Mouse (Mus musculus) skeletal muscle tissue, postnatal 0 days (tissue): ENCODE data around the gene Ip6k1. TPM values are rescaled to one million over a fixed set of nuclear protein-coding genes. Genes with fewer than 3 reads are reported as not detected.

Experiments
- microRNA-seq, 2 experiments: library from miRNA; unstranded; fragments of <30 nt; microRNA quantifications; one replicate each; pipeline ENCODE4; 2016
- polyA plus RNA-seq: library from polyadenylated mRNA; unstranded; fragments of >200 nt; fragmentation: Nextera tagmentation; extraction: Ambion mirVana; gene quantifications from 2 replicates; pipeline ENCODE4 v1.2.1, GENCODE M21; 2015

Gene Ip6k1
- 23.7 and 26.7 TPM in 2 replicates for polyA plus RNA-seq

GRCm38 (mm10) chr9:108001922-108002770, at the start of gene Ip6k1:
Gene Ip6k1 (plus strand): TSS chr9:108002501.

GRCm38 (mm10) chr9:107975399-107976386, 26.6 kb upstream of the Ip6k1 start, which contains the start of gene Uba7:
Gene Uba7 (plus strand): TSS chr9:107975505.

GRCm38 (mm10) chr9:107982681-107983346, 19.5 kb upstream of the Ip6k1 start, which contains the start of gene Gm20661:
Gene Gm20661 (plus strand): TSS chr9:107983058.

GRCm38 (mm10) chr9:107985131-107986119, 16.9 kb upstream of the Ip6k1 start, which contains the start of gene Inka1:
Gene Inka1 (minus strand): TSS chr9:107985879.

GRCm38 (mm10) chr9:107992197-107992596, 10.1 kb upstream of the Ip6k1 start, which contains the start of gene Cdhr4:
Gene Cdhr4 (plus strand): TSS chr9:107992497.

GRCm38 (mm10) chr9:107996049-107996448, 6.3 kb upstream of the Ip6k1 start, which contains the start of gene Gm20662:
Gene Gm20662 (plus strand): TSS chr9:107996349.

GRCm38 (mm10) chr9:108049016-108049455, 46.7 kb downstream of the Ip6k1 start, which contains the start of gene Gmppb:
Gene Gmppb (plus strand): TSS chr9:108049242.

GRCm38 (mm10) chr9:108052885-108053664, 50.8 kb downstream of the Ip6k1 start, which contains the start of gene Amigo3:
Gene Amigo3 (plus strand): TSS chr9:108053159.

GRCm38 (mm10) chr9:108080168-108080567, 77.9 kb downstream of the Ip6k1 start, which contains the start of gene Mst1:
Gene Mst1 (plus strand): TSS chr9:108080436.

GRCm38 (mm10) chr9:108082988-108083431, 80.7 kb downstream of the Ip6k1 start, which contains the start of gene Rnf123:
Gene Rnf123 (minus strand): TSS chr9:108083346.

GRCm38 (mm10) chr9:108094184-108094941, 92.1 kb downstream of the Ip6k1 start, which contains the start of gene Apeh:
Gene Apeh (minus strand): TSS chr9:108094606.

Small RNAs within 50 kb of the gene (microRNA-seq; reads per million reads assigned to microRNA genes)
- 0 reads per million in 2 experiments for gene Mir7088

Other genes starting within 250 kb of the Ip6k1 start
- 66.5 and 71.1 TPM in 2 replicates for gene Rbm5, start 231.5 kb upstream of the Ip6k1 start, polyA plus RNA-seq
- 24.1 and 26.4 TPM in 2 replicates for gene Rbm6, start 129.3 kb upstream of the Ip6k1 start, polyA plus RNA-seq
- 5.9 and 6.6 TPM in 2 replicates for gene Mon1a, start 114.3 kb upstream of the Ip6k1 start, polyA plus RNA-seq
- 2.4 and 3.3 TPM in 2 replicates for gene Mst1r, start 95.6 kb upstream of the Ip6k1 start, polyA plus RNA-seq
- not detected in 2 replicates for gene Actl11, start 74.0 kb upstream of the Ip6k1 start, polyA plus RNA-seq
- gene Camkv, start 66.8 kb upstream of the Ip6k1 start, polyA plus RNA-seq, result 0.43 and 0.68 TPM in 2 replicates
- gene Traip, start 52.4 kb upstream of the Ip6k1 start, polyA plus RNA-seq, result 3.4 and 4.0 TPM in 2 replicates
- gene Uba7, start 27.0 kb upstream of the Ip6k1 start, polyA plus RNA-seq, result 16.0 and 16.9 TPM in 2 replicates
- gene Gm20661, start 19.4 kb upstream of the Ip6k1 start, polyA plus RNA-seq, result 0.50 and 0.72 TPM in 2 replicates
- gene Inka1, start 16.6 kb upstream of the Ip6k1 start, polyA plus RNA-seq, result 31.7 and 41.4 TPM in 2 replicates
- 1.4 and 1.7 TPM in 2 replicates for gene Cdhr4, start 10.0 kb upstream of the Ip6k1 start, polyA plus RNA-seq
- gene Gm20662, start 6.2 kb upstream of the Ip6k1 start, polyA plus RNA-seq, result not detected in 2 replicates
- 14.2 and 16.8 TPM in 2 replicates for gene Gmppb, start 46.7 kb downstream of the Ip6k1 start, polyA plus RNA-seq
- gene Amigo3, start 50.7 kb downstream of the Ip6k1 start, polyA plus RNA-seq, result 0.86 and 1.2 TPM in 2 replicates
- 0.19 and 0.44 TPM in 2 replicates for gene Mst1, start 77.9 kb downstream of the Ip6k1 start, polyA plus RNA-seq
- gene Rnf123, start 80.8 kb downstream of the Ip6k1 start, polyA plus RNA-seq, result 24.1 and 31.9 TPM in 2 replicates
- 25.7 and 28.6 TPM in 2 replicates for gene Apeh, start 92.1 kb downstream of the Ip6k1 start, polyA plus RNA-seq
- gene Bsn, start 187.9 kb downstream of the Ip6k1 start, polyA plus RNA-seq, result 0.12 and 0.13 TPM in 2 replicates